Mouse (Mus musculus) thymus, adult 2 months (tissue): ENCODE results near the gene Serpina7.

Experiments used
- CTCF ChIP-seq: fragments of 200-500 bp; IDR thresholded peaks from 2 replicates; pipeline ENCODE4 v1.5.1; 2012; ENCODE audit warnings: mild to moderate bottlenecking, control low read depth, low read length, moderate library complexity, borderline replicate concordance; ENCODE audit not compliant: control insufficient read depth, poor library complexity, insufficient read depth; ENCODE audit errors: extremely low read depth
- POLR2A ChIP-seq: fragments of 200-500 bp; IDR thresholded peaks from 2 replicates; pipeline ENCODE4 v1.6.1; 2012; ENCODE audit warnings: mild to moderate bottlenecking, low read length, control low read depth, moderate library complexity; ENCODE audit not compliant: control insufficient read depth, poor library complexity, insufficient read depth; ENCODE audit errors: extremely low read depth

GRCm38 (mm10) chrX:139053149-139053548 lies 31.9 kb downstream of the Serpina7 start:
- no peak for TF ChIP-seq CTCF
- no peak for TF ChIP-seq POLR2A
